Mouse (Mus musculus) stomach, postnatal 0 days (tissue): Measurements from ENCODE around the gene Abhd8.

ENCODE experiments used
- CTCF ChIP-seq: IDR thresholded peaks from 2 replicates; pipeline ENCODE4 v1.5.1; 2016; ENCODE audit warnings: antibody characterized with exemption, low read depth, mild to moderate bottlenecking, moderate library complexity
- EP300 ChIP-seq: optimal IDR thresholded peaks from 2 replicates; pipeline ENCODE3; 2016; ENCODE audit warnings: antibody characterized with exemption

GRCm38 (mm10) chr8:71437041-71437440 lies 26.4 kb downstream of the Abhd8 start:
- no peak for TF ChIP-seq CTCF
- TF ChIP-seq EP300 = no peak
